Mouse (Mus musculus) lung, postnatal 0 days (tissue): Measurements from ENCODE around the gene Atxn7l1.

ENCODE experiments used
- CTCF ChIP-seq: IDR thresholded peaks from 2 replicates; pipeline ENCODE4 v1.5.1; 2016; ENCODE audit warnings: antibody characterized with exemption, mild to moderate bottlenecking
- EP300 ChIP-seq: IDR thresholded peaks from 2 replicates; pipeline ENCODE4 v1.6.1; 2016; ENCODE audit warnings: antibody characterized with exemption, mild to moderate bottlenecking, control low read depth

GRCm38 (mm10) chr12:33405398-33406026, 258.0 kb downstream of the Atxn7l1 start:
- no peak for TF ChIP-seq CTCF
- no peak for TF ChIP-seq EP300
